Mouse (Mus musculus): ENCODE results near the gene Mafb.

GRCm38 (mm10) chr2:160378271-160378670, 11.4 kb upstream of the Mafb start:
- TF ChIP-seq POLR2A (IDR thresholded peaks at IDR 0.05; ENCODE audit: extremely low read depth, insufficient read depth, low read length) (no peak), CTCF (IDR thresholded peaks at IDR 0.05; ENCODE audit: extremely low read depth, insufficient read depth, low read length) (peak; percentile 77)
